Mouse (Mus musculus) erythroblast, embryonic 14.5 days (primary cell): ENCODE data around the gene Mybpc2. TPM values are rescaled to one million over a fixed set of nuclear protein-coding genes. Genes with fewer than 3 reads are reported as not detected.
A peak's percentile ranks its signal among the peaks of the same experiment; 100 is the strongest.

ENCODE experiments used
- H3K27me3 ChIP-seq: 2 replicates; pipeline ENCODE4 v1.6.1; 2012; ENCODE audit warnings: inconsistent platforms; ENCODE audit not compliant: control insufficient read depth
- H3K36me3 ChIP-seq: 2 replicates; pipeline ENCODE4 v1.6.1; 2012; ENCODE audit warnings: mild to moderate bottlenecking, inconsistent platforms; ENCODE audit not compliant: control insufficient read depth
- H3K4me1 ChIP-seq: 2 replicates; pipeline ENCODE4 v1.6.1; 2012; ENCODE audit warnings: inconsistent platforms; ENCODE audit not compliant: control insufficient read depth
- H3K4me3 ChIP-seq: replicated peaks from 2 replicates; pipeline ENCODE3; 2012; ENCODE audit warnings: moderate library complexity, mild to moderate bottlenecking, inconsistent platforms
- H3K9me3 ChIP-seq: 2 replicates; pipeline ENCODE4 v1.6.1; 2012; ENCODE audit warnings: low read length, inconsistent platforms, mixed read lengths; ENCODE audit not compliant: control insufficient read depth
- GATA1 ChIP-seq: IDR thresholded peaks from 2 replicates; pipeline ENCODE4 v1.6.1; 2012; ENCODE audit warnings: low read length, inconsistent platforms, mixed read lengths
- TAL1 ChIP-seq: IDR thresholded peaks from 3 replicates; pipeline ENCODE4 v1.6.1; 2012; ENCODE audit warnings: low read length, inconsistent platforms, mixed read lengths
- polyA plus RNA-seq: library from polyadenylated mRNA; stranded (reverse); fragments of >175 nt; gene quantifications from 2 replicates; pipeline ENCODE4 v1.2.3, GENCODE M21; 2012

The Mybpc2 gene
- polyA plus RNA-seq, 1 experiment, result not detected

- Histone ChIP-seq H3K9me3 (peaks cover 6% of the 10 kb centered on the region), H3K27me3 (peaks cover 20% of the 10 kb centered on the region), H3K4me1 (peaks cover 68% of the 10 kb centered on the region), H3K4me3 (peak overlapping the region; percentile 12), H3K36me3 (peaks cover 53% of the 10 kb centered on the region)
- no peak for TF ChIP-seq TAL1
Measured at GRCm38 (mm10) chr7:44484841-44485571, 39.5 kb downstream of the Mybpc2 start.

DNA sequence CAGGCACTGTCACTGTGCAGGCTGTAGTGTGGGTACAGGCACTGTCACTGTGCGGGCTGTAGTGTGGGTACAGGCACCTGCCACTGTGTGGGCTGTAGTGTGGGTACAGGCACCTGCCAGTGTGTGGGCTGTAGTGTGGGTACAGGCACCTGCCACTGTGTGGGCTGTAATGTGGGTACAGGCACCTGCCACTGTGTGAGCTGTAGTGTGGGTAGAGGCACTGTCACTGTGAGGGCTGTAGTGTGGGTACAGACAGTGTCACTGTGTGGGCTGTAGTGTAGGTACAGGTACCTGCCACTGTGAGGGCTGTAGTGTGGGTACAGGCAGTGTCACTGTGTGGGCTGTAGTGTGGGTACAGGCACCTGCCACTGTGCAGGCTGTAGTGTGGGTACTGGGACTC is 40.3 kb downstream of the Mybpc2 start:
- Histone ChIP-seq H3K4me1 (peaks cover 77% of the 10 kb centered on the region), H3K36me3 (peaks cover 45% of the 10 kb centered on the region), H3K9me3 (peaks cover 6% of the 10 kb centered on the region), H3K4me3 (peak overlapping the region; percentile 28), H3K27me3 (peaks cover 29% of the 10 kb centered on the region)
- TF ChIP-seq GATA1 (no peak), TAL1 (no peak)

DNA sequence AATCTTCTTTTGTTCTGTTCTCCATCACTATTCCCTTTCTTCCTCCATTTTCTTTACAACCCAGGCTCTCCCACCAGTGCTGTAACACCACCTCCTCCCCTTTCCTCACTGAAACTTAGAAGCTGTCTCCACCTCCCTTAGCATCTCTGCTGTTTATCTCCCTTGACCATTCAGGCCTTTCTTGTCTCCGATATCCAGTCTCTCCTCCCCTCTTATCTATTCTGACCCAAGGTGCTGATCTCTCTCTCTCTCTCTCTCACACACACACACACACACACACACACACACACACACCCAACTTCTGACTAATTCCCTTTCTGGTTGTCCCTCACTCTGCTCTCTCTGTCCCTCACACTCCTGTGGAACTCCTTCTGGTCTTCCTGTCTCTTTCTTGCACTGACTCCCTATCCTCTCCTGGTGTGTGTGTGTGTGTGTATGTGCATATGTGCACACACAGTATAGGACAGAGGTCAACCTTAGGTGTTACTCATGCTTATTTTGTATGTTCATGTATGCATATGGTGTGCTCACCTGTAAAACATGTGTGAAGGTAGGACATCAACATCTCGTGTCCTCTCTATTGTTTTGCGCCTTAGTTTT is 41.5 kb downstream of the Mybpc2 start:
- Histone ChIP-seq H3K27me3 (peaks cover 40% of the 10 kb centered on the region), H3K9me3 (peaks cover 6% of the 10 kb centered on the region), H3K4me3 (peak overlapping the region; percentile 48), H3K4me1 (peaks cover 80% of the 10 kb centered on the region), H3K36me3 (peaks cover 34% of the 10 kb centered on the region)
- TF ChIP-seq TAL1, result peak; percentile 63; the same call in 2 of the 3 replicates
- TF ChIP-seq GATA1, result peak; percentile 74

DNA sequence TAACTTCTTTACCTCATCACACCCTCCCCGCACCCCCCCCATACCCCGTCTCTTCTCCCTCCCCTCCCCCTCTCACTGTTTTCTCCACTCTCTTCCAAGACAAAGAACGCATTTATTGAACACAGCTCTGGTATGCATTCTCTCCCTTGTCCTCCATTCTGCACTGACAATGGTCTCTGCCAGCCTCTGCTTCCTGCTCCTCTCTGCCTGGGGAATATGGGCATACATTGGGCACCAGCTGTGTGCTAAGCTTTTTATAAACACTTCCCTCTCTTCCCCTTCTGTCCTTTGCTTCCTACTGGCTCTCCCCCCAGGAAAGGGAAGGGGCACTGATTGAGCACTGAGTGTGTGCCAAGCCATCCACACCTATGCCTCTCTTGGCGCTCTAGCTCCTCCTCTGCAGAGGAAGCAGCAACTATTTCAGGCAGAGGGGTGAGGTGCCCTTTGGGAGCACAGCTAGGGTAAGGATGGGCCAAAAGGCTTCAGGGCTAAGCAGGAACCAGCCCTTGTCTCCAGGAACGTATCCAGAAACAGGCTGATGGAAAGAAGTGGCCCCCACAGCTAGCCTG is 49.3 kb downstream of the Mybpc2 start:
- Histone ChIP-seq H3K9me3 (no peaks in the 10 kb centered on the region), H3K4me3 (no peak overlapping the region), H3K4me1 (peaks cover 80% of the 10 kb centered on the region), H3K27me3 (peaks cover 66% of the 10 kb centered on the region), H3K36me3 (peaks cover 27% of the 10 kb centered on the region)
- TF ChIP-seq TAL1 (no peak), GATA1 (no peak)

GRCm38 (mm10) chr7:44474419-44474818 is 50.0 kb downstream of the Mybpc2 start:
- Histone ChIP-seq H3K4me3 (no peak overlapping the region), H3K27me3 (peaks cover 59% of the 10 kb centered on the region), H3K4me1 (peaks cover 80% of the 10 kb centered on the region), H3K36me3 (peaks cover 34% of the 10 kb centered on the region), H3K9me3 (no peaks in the 10 kb centered on the region)
- TF ChIP-seq GATA1, result no peak
- no peak for TF ChIP-seq TAL1

DNA sequence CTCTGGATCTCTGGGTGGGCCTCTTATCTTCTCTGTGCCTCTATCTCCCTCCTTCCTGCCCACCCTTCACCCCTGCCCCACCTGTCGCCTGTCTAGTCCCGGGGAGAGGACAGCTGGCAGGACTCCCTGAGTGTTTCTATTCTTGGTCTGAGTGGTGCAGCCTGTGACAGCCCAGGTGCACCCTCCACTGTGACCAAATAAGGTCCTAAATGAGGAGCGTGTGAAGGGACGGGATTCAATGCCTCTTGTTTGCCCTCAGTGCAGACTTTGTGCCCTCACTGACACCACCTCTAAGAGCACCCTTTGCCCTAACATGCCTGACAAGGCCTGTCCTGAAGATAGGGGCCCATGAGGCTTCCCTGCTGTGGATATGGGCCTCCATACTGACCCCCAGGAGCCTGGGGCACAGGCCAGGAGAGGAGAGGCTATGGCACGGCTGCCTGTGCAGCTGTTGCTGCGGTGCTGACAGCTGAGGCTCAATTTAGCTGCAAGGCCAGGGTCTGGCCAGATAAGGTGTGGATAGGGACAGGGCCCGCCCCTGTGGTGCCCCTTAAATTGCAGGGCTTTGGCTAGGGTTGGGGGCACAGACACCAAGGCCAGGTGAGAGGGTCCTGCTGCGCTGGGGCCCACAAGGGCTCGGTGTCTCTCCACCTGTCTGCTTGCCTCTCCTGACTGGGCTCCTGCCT is 51.4 kb downstream of the Mybpc2 start:
- Histone ChIP-seq H3K27me3 (peaks cover 46% of the 10 kb centered on the region), H3K9me3 (no peaks in the 10 kb centered on the region), H3K36me3 (peaks cover 47% of the 10 kb centered on the region), H3K4me3 (peak overlapping the region; percentile 26), H3K4me1 (peaks cover 80% of the 10 kb centered on the region)
- no peak; the same call in 1 of the 2 replicates for TF ChIP-seq GATA1
- no peak for TF ChIP-seq TAL1

DNA sequence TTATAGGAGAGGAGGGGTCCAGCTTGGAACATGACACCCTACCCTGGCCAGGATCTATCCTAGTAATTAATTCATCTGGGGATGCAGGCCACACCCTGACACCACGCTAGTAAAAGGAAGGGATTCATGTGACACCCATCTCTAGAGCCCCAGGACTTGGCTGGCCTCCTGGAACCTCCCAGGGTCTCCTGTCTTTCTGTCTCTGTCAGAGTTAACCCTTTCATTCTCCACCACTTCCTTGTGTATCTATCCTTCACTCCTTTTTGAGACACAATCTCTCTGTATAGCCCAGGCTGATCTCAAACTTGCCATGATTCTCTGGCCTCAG is 51.9 kb downstream of the Mybpc2 start:
- Histone ChIP-seq H3K27me3 (peaks cover 40% of the 10 kb centered on the region), H3K4me3 (peak overlapping the region; percentile 26), H3K36me3 (peaks cover 48% of the 10 kb centered on the region), H3K4me1 (peaks cover 77% of the 10 kb centered on the region), H3K9me3 (no peaks in the 10 kb centered on the region)
- TF ChIP-seq GATA1, result no peak
- TF ChIP-seq TAL1, result no peak

DNA sequence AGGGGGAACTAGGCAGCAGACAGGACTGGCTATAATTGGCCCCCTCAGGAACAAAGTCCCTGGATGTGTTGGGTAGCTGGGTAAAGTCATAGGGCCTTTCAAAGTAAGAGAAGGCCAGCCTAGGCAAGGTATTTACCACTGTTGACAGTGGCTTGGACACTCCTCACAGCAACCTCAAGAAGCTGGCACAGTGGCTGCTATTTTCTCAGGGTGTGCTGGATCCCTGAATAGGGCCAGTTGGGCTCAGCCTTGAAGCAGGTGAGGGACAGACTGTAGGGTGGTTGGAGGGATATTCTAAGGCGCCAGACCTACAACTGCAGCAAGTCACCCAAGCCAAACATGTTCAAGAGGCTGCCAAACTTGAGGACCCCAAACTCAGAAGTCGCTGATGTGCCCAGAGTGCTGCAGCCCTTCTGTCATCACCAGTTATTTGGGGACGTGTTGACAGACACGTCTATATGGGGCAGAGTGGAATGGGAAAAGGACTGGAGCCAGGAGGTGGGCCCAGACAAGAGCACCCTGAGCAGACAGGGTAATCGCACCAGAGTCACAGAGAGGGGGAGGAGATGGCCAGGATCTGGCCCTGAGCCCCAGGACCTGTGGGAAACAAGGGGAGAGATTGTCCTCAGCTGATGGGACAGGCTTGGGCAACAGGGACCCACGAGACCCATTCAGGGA is 52.4 kb downstream of the Mybpc2 start:
- peak overlapping the region; percentile 81 for H3K4me3 ChIP-seq
- peaks cover 35% of the 10 kb centered on the region for H3K27me3 ChIP-seq
- peaks cover 81% of the 10 kb centered on the region for H3K4me1 ChIP-seq
- H3K36me3 ChIP-seq, result peaks cover 49% of the 10 kb centered on the region
- TF ChIP-seq TAL1 (no peak), GATA1 (no peak)
- no peaks in the 10 kb centered on the region for H3K9me3 ChIP-seq
